Mouse (Mus musculus): ENCODE measurements around the gene Tmem115. TPM values are rescaled to one million over a fixed set of nuclear protein-coding genes. Genes with fewer than 3 reads are reported as not detected.
"Not testable (repeated sequence)": the region's sequence is repeated elsewhere in the genome, so short reads cannot be mapped to it uniquely, and the experiment has no call there.

Gene Tmem115
- polyA plus RNA-seq, 1 experiment from 2014 or later: 46.0 TPM

DNA sequence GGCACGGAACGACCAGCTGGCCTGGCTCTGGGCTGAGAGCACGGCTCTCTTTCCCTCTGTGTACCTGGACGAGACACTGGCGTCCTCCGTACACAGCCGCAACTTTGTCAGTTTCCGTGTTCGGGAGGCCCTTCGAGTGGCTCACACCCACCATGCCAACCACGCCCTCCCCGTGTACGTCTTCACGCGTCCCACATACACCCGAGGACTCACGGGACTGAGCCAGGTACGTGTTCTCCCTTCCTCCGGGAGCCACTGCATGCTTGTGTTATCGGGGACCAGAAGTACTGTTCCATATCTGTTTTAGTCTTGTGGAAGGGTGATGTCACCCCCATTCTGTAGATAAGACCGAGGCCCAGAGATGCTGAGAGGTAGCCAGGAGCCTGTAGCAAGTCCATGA, 37.1 kb downstream of the Tmem115 start:
- H3K4me2 ChIP-seq (ENCODE audit: low read length): peak overlapping the region; percentile 73
- 94% methylated on average over 21 of the region's 21 CpGs for WGBS
- no peak overlapping the region for H3K27ac ChIP-seq (ENCODE audit: low read depth, low read length)

GRCm38 (mm10) chr9:107571534-107572326, 38.0 kb downstream of the Tmem115 start:
- Histone ChIP-seq H3K27ac (ENCODE audit: low read depth, low read length) (no peak overlapping the region), H3K4me2 (ENCODE audit: low read length) (no peak overlapping the region; the same call in 1 of the 2 replicates), H3K4me3 (ENCODE audit: low read length) (no peak overlapping the region; the same call in 1 of the 2 replicates), H3K36me3 (ENCODE audit: control insufficient read depth, insufficient read depth, low read length) (peaks cover 20% of the 10 kb centered on the region), H3K4me1 (ENCODE audit: control insufficient read depth, insufficient read depth, low read depth, low read length) (peaks cover 33% of the 10 kb centered on the region), H3K27me3 (replicated peaks; ENCODE audit: control insufficient read depth, insufficient read depth, low read length) (no peaks in the 10 kb centered on the region), H3K9ac (ENCODE audit: low read depth, low read length) (no peak overlapping the region), H3K9me3 (ENCODE audit: control insufficient read depth, low read length) (no peaks in the 10 kb centered on the region)
- WGBS: 93% methylated on average over 22 of the region's 22 CpGs
- ATAC-seq: no peak

More for the DNA sequence above, 37.1 kb downstream of the Tmem115 start:
- H3K9ac ChIP-seq (ENCODE audit: low read depth, low read length): peak overlapping the region; percentile 73; the same call in 1 of the 2 replicates
- peaks cover 33% of the 10 kb centered on the region for H3K4me1 ChIP-seq (ENCODE audit: control insufficient read depth, insufficient read depth, low read depth, low read length)
- no peaks in the 10 kb centered on the region for H3K9me3 ChIP-seq (ENCODE audit: control insufficient read depth, low read length)
- no peaks in the 10 kb centered on the region for H3K27me3 ChIP-seq (replicated peaks; ENCODE audit: control insufficient read depth, insufficient read depth, low read length)
- peaks cover 20% of the 10 kb centered on the region for H3K36me3 ChIP-seq (ENCODE audit: control insufficient read depth, insufficient read depth, low read length)
- peak overlapping the region; percentile 58 for H3K4me3 ChIP-seq (ENCODE audit: low read length)
- ATAC-seq: no peak

DNA sequence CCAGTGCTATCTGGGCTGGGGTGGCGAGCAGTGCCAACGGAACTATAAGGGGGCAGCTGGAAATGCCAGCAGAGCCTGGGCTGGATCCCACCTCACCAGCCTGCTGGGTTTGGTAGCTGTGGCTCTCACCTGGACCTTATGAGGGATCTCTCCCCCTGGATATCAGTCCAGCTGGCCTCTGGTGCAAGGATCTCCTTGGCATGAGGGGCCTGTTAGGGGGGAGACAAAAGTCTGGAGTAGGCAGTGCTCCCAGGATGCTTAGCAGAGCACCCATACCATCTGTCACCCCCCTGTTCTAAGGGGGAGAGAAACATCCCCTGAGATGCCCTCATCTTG, 38.5 kb downstream of the Tmem115 start:
- WGBS: 91% methylated on average over 2 of the region's 2 CpGs
- Histone ChIP-seq H3K27ac (ENCODE audit: low read depth, low read length) (no peak overlapping the region), H3K9ac (ENCODE audit: low read depth, low read length) (no peak overlapping the region), H3K4me1 (ENCODE audit: control insufficient read depth, insufficient read depth, low read depth, low read length) (peaks cover 32% of the 10 kb centered on the region), H3K36me3 (ENCODE audit: control insufficient read depth, insufficient read depth, low read length) (peaks cover 17% of the 10 kb centered on the region), H3K9me3 (ENCODE audit: control insufficient read depth, low read length) (no peaks in the 10 kb centered on the region), H3K27me3 (replicated peaks; ENCODE audit: control insufficient read depth, insufficient read depth, low read length) (no peaks in the 10 kb centered on the region), H3K4me2 (ENCODE audit: low read length) (no peak overlapping the region), H3K4me3 (ENCODE audit: low read length) (no peak overlapping the region)
- ATAC-seq: no peak

DNA sequence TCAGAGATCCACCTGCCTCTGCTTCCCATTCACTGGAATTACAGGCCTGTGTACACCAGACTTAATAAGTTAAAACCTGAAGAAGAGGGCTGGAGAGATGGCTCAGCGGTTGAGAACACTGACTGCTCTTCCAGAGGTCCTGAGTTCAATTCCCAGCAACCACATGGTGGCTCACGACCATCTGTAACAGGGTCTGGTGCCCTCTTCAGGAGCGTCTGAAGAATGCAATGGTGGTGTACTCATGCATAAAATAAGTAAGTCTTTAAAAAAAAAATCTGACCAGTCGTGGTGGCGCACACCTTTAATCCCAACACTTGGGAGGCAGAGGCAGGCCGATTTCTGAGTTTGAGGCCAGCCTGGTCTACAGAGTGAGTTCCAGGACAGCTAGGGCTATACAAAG, 40.0 kb downstream of the Tmem115 start:
- H3K9ac ChIP-seq (ENCODE audit: low read depth, low read length); H3K4me3 ChIP-seq (ENCODE audit: low read length); H3K27ac ChIP-seq (ENCODE audit: low read depth, low read length); H3K4me2 ChIP-seq (ENCODE audit: low read length); ATAC-seq; H3K9me3 ChIP-seq (ENCODE audit: control insufficient read depth, low read length); H3K27me3 ChIP-seq (replicated peaks; ENCODE audit: control insufficient read depth, insufficient read depth, low read length): not testable (repeated sequence)
- Histone ChIP-seq H3K4me1 (ENCODE audit: control insufficient read depth, insufficient read depth, low read depth, low read length) (peaks cover 26% of the 10 kb centered on the region), H3K36me3 (ENCODE audit: control insufficient read depth, insufficient read depth, low read length) (peaks cover 17% of the 10 kb centered on the region)
- 79% methylated on average over 6 of the region's 6 CpGs for WGBS

GRCm38 (mm10) chr9:107575579-107576356, 42.0 kb downstream of the Tmem115 start:
- 87% methylated on average over 14 of the region's 14 CpGs for WGBS
- Histone ChIP-seq H3K27ac (ENCODE audit: low read depth, low read length) (no peak overlapping the region), H3K27me3 (replicated peaks; ENCODE audit: control insufficient read depth, insufficient read depth, low read length) (no peaks in the 10 kb centered on the region)

DNA sequence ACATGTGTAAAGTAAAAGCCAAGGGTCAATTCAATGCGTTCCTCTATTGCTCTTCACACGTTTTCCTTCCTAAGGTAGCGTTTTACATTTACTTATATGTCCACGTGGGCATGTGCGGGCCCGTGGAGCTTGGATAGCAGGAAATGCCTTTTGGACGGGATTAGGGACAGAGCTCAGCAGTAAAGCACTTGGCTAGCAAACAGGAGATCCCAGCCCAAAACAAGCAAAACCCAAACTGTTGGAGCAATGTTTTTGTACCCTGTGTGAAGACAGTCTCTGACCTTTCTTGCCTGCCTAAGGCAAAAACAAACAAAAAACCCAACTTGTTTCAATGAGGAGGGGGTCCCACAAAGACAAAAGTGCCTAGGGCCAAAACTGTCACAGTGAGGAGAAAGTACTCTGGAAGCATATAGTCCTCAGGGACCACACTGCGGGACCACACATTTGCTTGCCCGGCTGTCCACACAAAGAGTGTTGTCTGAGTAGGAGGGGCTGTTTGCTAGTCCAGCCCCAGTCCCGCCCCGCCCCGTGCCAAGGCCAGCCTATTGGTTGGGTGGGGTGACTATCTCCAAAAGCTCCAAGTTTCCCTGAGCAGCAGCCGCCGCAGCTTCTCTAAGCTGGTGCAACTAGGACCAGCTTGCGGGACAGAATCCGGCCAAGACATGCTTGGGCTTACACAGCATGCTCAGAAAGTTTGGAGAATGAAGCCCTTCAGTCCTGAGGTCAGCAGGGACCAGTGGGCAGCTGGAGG, 42.8 kb downstream of the Tmem115 start, which contains the start of gene Hyal1:
Gene Hyal1, plus strand, starts transcription at position 571 of the 751 bp plus-strand sequence.
- peak within 1 kb of the TSS; percentile 25 for H3K4me3 ChIP-seq (ENCODE audit: low read length)
- H3K27me3 ChIP-seq (replicated peaks; ENCODE audit: control insufficient read depth, insufficient read depth, low read length): no peaks in the 10 kb centered on the region
- peaks cover 12% of the 10 kb centered on the region for H3K36me3 ChIP-seq (ENCODE audit: control insufficient read depth, insufficient read depth, low read length)
- peak within 1 kb of the TSS; percentile 50; the same call in 1 of the 2 replicates for H3K9ac ChIP-seq (ENCODE audit: low read depth, low read length)
- WGBS: 27% methylated on average over 16 of the region's 16 CpGs
- H3K9me3 ChIP-seq (ENCODE audit: control insufficient read depth, low read length): no peaks in the 10 kb centered on the region
- peak; percentile 56 for ATAC-seq
- H3K4me2 ChIP-seq (ENCODE audit: low read length): peak within 1 kb of the TSS; percentile 49
- peaks cover 27% of the 10 kb centered on the region for H3K4me1 ChIP-seq (ENCODE audit: control insufficient read depth, insufficient read depth, low read depth, low read length)
- peak within 1 kb of the TSS; percentile 71 for H3K27ac ChIP-seq (ENCODE audit: low read depth, low read length)

More at GRCm38 (mm10) chr9:107575579-107576356, 42.0 kb downstream of the Tmem115 start:
- no peak overlapping the region; the same call in 1 of the 2 replicates for H3K4me2 ChIP-seq (ENCODE audit: low read length)
- peaks cover 17% of the 10 kb centered on the region for H3K36me3 ChIP-seq (ENCODE audit: control insufficient read depth, insufficient read depth, low read length)
- peaks cover 29% of the 10 kb centered on the region for H3K4me1 ChIP-seq (ENCODE audit: control insufficient read depth, insufficient read depth, low read depth, low read length)
- no peak for ATAC-seq
- no peak overlapping the region for H3K4me3 ChIP-seq (ENCODE audit: low read length)
- no peaks in the 10 kb centered on the region for H3K9me3 ChIP-seq (ENCODE audit: control insufficient read depth, low read length)
- H3K9ac ChIP-seq (ENCODE audit: low read depth, low read length): no peak overlapping the region

DNA sequence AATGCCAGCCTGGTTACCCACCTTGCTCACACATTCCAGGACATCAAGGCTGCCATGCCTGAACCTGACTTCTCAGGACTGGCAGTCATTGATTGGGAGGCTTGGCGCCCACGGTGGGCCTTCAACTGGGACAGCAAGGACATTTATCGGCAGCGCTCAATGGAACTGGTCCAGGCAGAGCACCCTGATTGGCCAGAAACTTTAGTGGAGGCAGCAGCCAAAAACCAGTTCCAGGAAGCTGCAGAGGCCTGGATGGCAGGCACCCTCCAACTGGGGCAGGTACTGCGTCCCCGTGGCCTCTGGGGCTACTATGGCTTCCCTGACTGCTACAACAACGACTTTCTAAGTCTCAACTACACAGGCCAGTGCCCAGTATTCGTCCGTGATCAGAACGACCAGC, 44.1 kb downstream of the Tmem115 start:
- H3K27me3 ChIP-seq (replicated peaks; ENCODE audit: control insufficient read depth, insufficient read depth, low read length): no peaks in the 10 kb centered on the region
- peaks cover 28% of the 10 kb centered on the region for H3K4me1 ChIP-seq (ENCODE audit: control insufficient read depth, insufficient read depth, low read depth, low read length)
- 94% methylated on average over 10 of the region's 10 CpGs for WGBS
- H3K9me3 ChIP-seq (ENCODE audit: control insufficient read depth, low read length): no peaks in the 10 kb centered on the region
- H3K4me2 ChIP-seq (ENCODE audit: low read length): no peak overlapping the region; the same call in 1 of the 2 replicates
- no peak overlapping the region for H3K4me3 ChIP-seq (ENCODE audit: low read length)
- ATAC-seq: no peak
- 0 out of 2 replicates have a peak overlapping the region, but pooled peaks have one; percentile 7 for H3K9ac ChIP-seq (ENCODE audit: low read depth, low read length)
- H3K27ac ChIP-seq (ENCODE audit: low read depth, low read length): no peak overlapping the region
- peaks cover 3% of the 10 kb centered on the region; the same call in 1 of the 2 replicates for H3K36me3 ChIP-seq (ENCODE audit: control insufficient read depth, insufficient read depth, low read length)

DNA sequence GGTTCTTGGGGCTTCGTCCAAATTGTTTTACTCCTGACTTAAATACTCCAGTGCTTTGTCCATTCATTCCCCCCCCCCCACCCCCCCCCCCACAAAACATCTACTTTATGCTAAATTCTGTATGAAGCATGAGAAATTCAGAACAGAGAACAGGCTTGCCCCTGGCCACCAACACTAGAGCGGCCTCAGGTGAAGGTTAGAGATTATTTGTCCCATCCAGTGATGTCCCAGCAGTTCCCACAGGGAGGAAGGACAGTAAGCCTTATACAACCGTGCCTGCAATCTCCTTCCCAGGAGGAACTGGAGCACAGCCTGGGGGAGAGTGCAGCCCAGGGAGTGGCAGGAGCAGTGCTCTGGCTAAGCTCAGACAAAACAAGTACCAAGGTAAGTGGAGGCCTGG, 44.8 kb downstream of the Tmem115 start, which contains the start of gene Naa80:
Gene Naa80, plus strand, starts transcription at position 301 of the 400 bp plus-strand sequence.
- no peak within 1 kb of the TSS for H3K27ac ChIP-seq (ENCODE audit: low read depth, low read length)
- H3K9ac ChIP-seq (ENCODE audit: low read depth, low read length): 0 out of 2 replicates have a peak within 1 kb of the TSS, but pooled peaks have one; percentile 19
- H3K27me3 ChIP-seq (replicated peaks; ENCODE audit: control insufficient read depth, insufficient read depth, low read length): no peaks in the 10 kb centered on the region
- H3K4me1 ChIP-seq (ENCODE audit: control insufficient read depth, insufficient read depth, low read depth, low read length): peaks cover 28% of the 10 kb centered on the region
- peaks cover 3% of the 10 kb centered on the region; the same call in 1 of the 2 replicates for H3K36me3 ChIP-seq (ENCODE audit: control insufficient read depth, insufficient read depth, low read length)
- no peak for ATAC-seq
- 74% methylated on average over 3 of the region's 3 CpGs for WGBS
- H3K9me3 ChIP-seq (ENCODE audit: control insufficient read depth, low read length): no peaks in the 10 kb centered on the region
- H3K4me2 ChIP-seq (ENCODE audit: low read length): no peak within 1 kb of the TSS; the same call in 1 of the 2 replicates
- no peak within 1 kb of the TSS for H3K4me3 ChIP-seq (ENCODE audit: low read length)
